ENCODE assay signal across 8 mouse cellular contexts in genomic region chr6:28949269-28949668, GRCm38 (mm10).
DNase-seq lines count a peak whose midpoint lies in the region; ATAC-seq and TF ChIP-seq lines count a peak whose summit lies in the region.

No protein-coding gene starts in this region.

- H3K9me3 ChIP-seq in heart, embryonic 10.5 days, result no peaks in the 10 kb centered on the region
- no peaks in the 10 kb centered on the region for H3K9me3 ChIP-seq in hindbrain, embryonic 11.5 days (ENCODE audit: control insufficient read depth, low read length)
- H3K9me3 ChIP-seq in midbrain, embryonic 14.5 days (ENCODE audit: control insufficient read depth, low read length), result no peaks in the 10 kb centered on the region

- no peak overlapping the region for H3K27ac ChIP-seq in heart, embryonic 10.5 days
- no peak overlapping the region for H3K27ac ChIP-seq in hindbrain, embryonic 11.5 days (ENCODE audit: low read depth, low read length)
- H3K27ac ChIP-seq in left cerebral cortex, adult 2 months, result no peak overlapping the region
- H3K27ac ChIP-seq in midbrain, embryonic 14.5 days (replicated peaks; ENCODE audit: low read depth, low read length), result no peak overlapping the region

- peaks cover 23% of the 10 kb centered on the region for H3K27me3 ChIP-seq in heart, embryonic 10.5 days (ENCODE audit: insufficient read depth, poor library complexity, severe bottlenecking)
- H3K27me3 ChIP-seq in hindbrain, embryonic 11.5 days (ENCODE audit: control insufficient read depth, insufficient read depth, low read length), result no peaks in the 10 kb centered on the region; the same call in 1 of the 2 replicates
- H3K27me3 ChIP-seq in midbrain, embryonic 14.5 days (ENCODE audit: control insufficient read depth, insufficient read depth, low read length), result no peaks in the 10 kb centered on the region

- H3K36me3 ChIP-seq in heart, embryonic 10.5 days, result no peaks in the 10 kb centered on the region
- no peaks in the 10 kb centered on the region for H3K36me3 ChIP-seq in hindbrain, embryonic 11.5 days (ENCODE audit: control insufficient read depth, insufficient read depth, low read length)
- H3K36me3 ChIP-seq in midbrain, embryonic 14.5 days (ENCODE audit: control insufficient read depth, insufficient read depth, low read length), result no peaks in the 10 kb centered on the region

- ATAC-seq in erythroid progenitor cell, adult 5-6 weeks (replicated peaks; ENCODE audit: low FRiP score, poor library complexity, severe bottlenecking), result peak; percentile 65; the same call in 1 of the 2 replicates
- 0 out of 2 replicates have a peak, but pooled peaks have one; percentile 51 for ATAC-seq in hindbrain, embryonic 11.5 days (ENCODE audit: low FRiP score)
- ATAC-seq in midbrain, embryonic 14.5 days (ENCODE audit: low FRiP score, low TSS enrichment), result no peak

- no peak for TF ChIP-seq POLR2A in brain, embryonic 14.5 days (IDR thresholded peaks at IDR 0.05; ENCODE audit: borderline replicate concordance, extremely low read depth, insufficient read depth, insufficient read length, poor library complexity, severe bottlenecking)

- peak; percentile 57 to 88 for DNase-seq in heart, adult 18-20 months
- no peak for DNase-seq in heart, embryonic 10.5 days (ENCODE audit: low spot score)
- DNase-seq in brain, embryonic 14.5 days (ENCODE audit: low read depth), result peak; percentile 55
- peak; percentile 87 for DNase-seq in hindbrain, embryonic 11.5 days (ENCODE audit: low spot score)
- peak; percentile 74 to 85 for DNase-seq in left cerebral cortex, adult 2 months (ENCODE audit: extremely low spot score in 1 of 2, low spot score in 2 of 2)
- peak; percentile 78 for DNase-seq in midbrain, embryonic 14.5 days
- peak; percentile 58 to 88 for DNase-seq in spleen, postnatal 4 days (ENCODE audit: low spot score in 2 of 2)

- peak; percentile 90 for TF ChIP-seq CTCF in brain, embryonic 14.5 days (IDR thresholded peaks at IDR 0.05; ENCODE audit: borderline replicate concordance, extremely low read depth, insufficient read depth, insufficient read length)
- TF ChIP-seq CTCF in left cerebral cortex, adult 2 months (IDR thresholded peaks at IDR 0.05), result peak; percentile 90

- H3K4me3 ChIP-seq in heart, embryonic 10.5 days, result no peak overlapping the region
- no peak overlapping the region for H3K4me3 ChIP-seq in hindbrain, embryonic 11.5 days (ENCODE audit: low read depth, low read length)
- H3K4me3 ChIP-seq in left cerebral cortex, adult 2 months, result no peak overlapping the region
- no peak overlapping the region for H3K4me3 ChIP-seq in midbrain, embryonic 14.5 days (replicated peaks; ENCODE audit: low read depth, low read length)

- H3K9ac ChIP-seq in hindbrain, embryonic 11.5 days (ENCODE audit: low read depth, low read length), result no peak overlapping the region
- no peak overlapping the region for H3K9ac ChIP-seq in midbrain, embryonic 14.5 days (replicated peaks; ENCODE audit: low read length)

- 14% methylated on average over 12 of the region's 12 CpGs for WGBS in heart, embryonic 10.5 days
- WGBS in hindbrain, embryonic 11.5 days, result 20% methylated on average over 12 of the region's 12 CpGs
- WGBS in midbrain, embryonic 14.5 days, result 21% methylated on average over 12 of the region's 12 CpGs

- intact Hi-C loops in left cerebral cortex, adult 2 months (cut with DNase I), result loop anchor here (1.0 to 5.0 kb wide), 3 partner anchors 75 to 193 kb away; no protein-coding TSS in a partner anchor

- H3K4me1 ChIP-seq in heart, embryonic 10.5 days, result no peaks in the 10 kb centered on the region
- no peaks in the 10 kb centered on the region; the same call in 1 of the 2 replicates for H3K4me1 ChIP-seq in hindbrain, embryonic 11.5 days (replicated peaks; ENCODE audit: control insufficient read depth, insufficient read depth, low read length)
- H3K4me1 ChIP-seq in midbrain, embryonic 14.5 days (ENCODE audit: control insufficient read depth, insufficient read depth, low read length), result no peaks in the 10 kb centered on the region

- H3K4me2 ChIP-seq in hindbrain, embryonic 11.5 days (replicated peaks; ENCODE audit: low read depth, low read length), result no peak overlapping the region
- H3K4me2 ChIP-seq in midbrain, embryonic 14.5 days (ENCODE audit: low read length), result no peak overlapping the region
